Mouse (Mus musculus): ENCODE measurements around the gene Patj. TPM values are rescaled to one million over a fixed set of nuclear protein-coding genes. Genes with fewer than 3 reads are reported as not detected.

Patj gene
- total and polyA plus RNA-seq, 3 experiments, result 0.19 to 0.46 TPM; not detected in 1

- Histone ChIP-seq H3K36me3 (ENCODE audit: control insufficient read depth in 1 of 2, insufficient read depth in 2 of 2, low read length in 2 of 2) (no peaks in the 10 kb centered on the region), H3K27ac (ENCODE audit: control insufficient read depth, low read depth, low read length) (no peak overlapping the region), H3K9me3 (replicated peaks; ENCODE audit: insufficient read depth, low read length) (no peaks in the 10 kb centered on the region), H3K27me3 (ENCODE audit: control insufficient read depth in 1 of 2, insufficient read depth in 2 of 2, low read length in 2 of 2) (no peaks in the 10 kb centered on the region), H3K4me3 (ENCODE audit: control insufficient read depth in 1 of 2, insufficient read depth in 1 of 2, low read depth in 2 of 2, low read length in 2 of 2) (no peak overlapping the region), H3K79me2 (ENCODE audit: control insufficient read depth, insufficient read depth, low read length, poor library complexity) (no peaks in the 10 kb centered on the region), H3K9ac (ENCODE audit: control insufficient read depth, low read depth, low read length, poor library complexity, severe bottlenecking) (no peak overlapping the region), H3K4me1 (ENCODE audit: control insufficient read depth in 1 of 2, insufficient read depth in 2 of 2, low read length in 2 of 2) (no peaks in the 10 kb centered on the region)
- DNase-seq (ENCODE audit: low read depth, low spot score), result no peak
- TF ChIP-seq BHLHE40 (IDR thresholded peaks at IDR 0.05; ENCODE audit: borderline replicate concordance, low read depth, low read length) (no peak), MYB (IDR thresholded peaks at IDR 0.05; ENCODE audit: low read depth, low read length) (no peak), RAD21 (IDR thresholded peaks at IDR 0.05; ENCODE audit: low read depth, low read length) (no peak), CHD2 (IDR thresholded peaks at IDR 0.05; ENCODE audit: low read length) (no peak), TAL1 (IDR thresholded peaks at IDR 0.05; ENCODE audit: low read length) (no peak), CHD1 (IDR thresholded peaks at IDR 0.05; ENCODE audit: low read depth, low read length) (no peak), ETS1 (IDR thresholded peaks at IDR 0.05; ENCODE audit: low read depth, low read length) (no peak)
Observed at GRCm38 (mm10) chr4:98567457-98567856, 171.9 kb downstream of the Patj start.

GRCm38 (mm10) chr4:98569904-98570303 lies 174.3 kb downstream of the Patj start:
- no peak for DNase-seq (ENCODE audit: low read depth, low spot score)
- H3K27ac ChIP-seq (ENCODE audit: control insufficient read depth, low read depth, low read length), result no peak overlapping the region
- TF ChIP-seq HCFC1 (IDR thresholded peaks at IDR 0.05; ENCODE audit: low read depth, low read length), result no peak
- TF ChIP-seq MXI1 (IDR thresholded peaks at IDR 0.05; ENCODE audit: low read depth, low read length), result no peak
- TF ChIP-seq UBTF (IDR thresholded peaks at IDR 0.05; ENCODE audit: borderline replicate concordance, insufficient read depth, low read depth, low read length), result no peak
- TF ChIP-seq MAX (IDR thresholded peaks at IDR 0.05; ENCODE audit: low read length), result no peak
- no peak for TF ChIP-seq SMC3 (IDR thresholded peaks at IDR 0.05; ENCODE audit: low read depth, low read length)
- no peak for TF ChIP-seq TCF12 (IDR thresholded peaks at IDR 0.05; ENCODE audit: low read depth, low read length)
- TF ChIP-seq ZKSCAN1 (IDR thresholded peaks at IDR 0.05; ENCODE audit: low read depth, low read length), result no peak
- TF ChIP-seq RCOR1 (IDR thresholded peaks at IDR 0.05; ENCODE audit: low read depth, low read length), result no peak
- TF ChIP-seq JUND (IDR thresholded peaks at IDR 0.05; ENCODE audit: low read depth, low read length), result no peak
- no peak for TF ChIP-seq ZMIZ1 (IDR thresholded peaks at IDR 0.05; ENCODE audit: low read depth, low read length)
- TF ChIP-seq ELF1 (IDR thresholded peaks at IDR 0.05; ENCODE audit: low read depth, low read length), result no peak
- no peak for TF ChIP-seq EP300 (IDR thresholded peaks at IDR 0.05; ENCODE audit: low read depth in 1 of 2, low read length in 2 of 2)
- no peak for TF ChIP-seq MAZ (IDR thresholded peaks at IDR 0.05; ENCODE audit: low read depth, low read length)
- H3K9me3 ChIP-seq (replicated peaks; ENCODE audit: insufficient read depth, low read length), result no peaks in the 10 kb centered on the region
- H3K36me3 ChIP-seq (ENCODE audit: control insufficient read depth in 1 of 2, insufficient read depth in 2 of 2, low read length in 2 of 2), result no peaks in the 10 kb centered on the region
- H3K9ac ChIP-seq (ENCODE audit: control insufficient read depth, low read depth, low read length, poor library complexity, severe bottlenecking), result no peak overlapping the region
- no peaks in the 10 kb centered on the region for H3K79me2 ChIP-seq (ENCODE audit: control insufficient read depth, insufficient read depth, low read length, poor library complexity)
- no peaks in the 10 kb centered on the region for H3K27me3 ChIP-seq (ENCODE audit: control insufficient read depth in 1 of 2, insufficient read depth in 2 of 2, low read length in 2 of 2)
- H3K4me3 ChIP-seq (ENCODE audit: control insufficient read depth in 1 of 2, insufficient read depth in 1 of 2, low read depth in 2 of 2, low read length in 2 of 2), result no peak overlapping the region
- no peaks in the 10 kb centered on the region for H3K4me1 ChIP-seq (ENCODE audit: control insufficient read depth in 1 of 2, insufficient read depth in 2 of 2, low read length in 2 of 2)
